Mouse (Mus musculus): ENCODE results near the gene Nptx1.

DNA sequence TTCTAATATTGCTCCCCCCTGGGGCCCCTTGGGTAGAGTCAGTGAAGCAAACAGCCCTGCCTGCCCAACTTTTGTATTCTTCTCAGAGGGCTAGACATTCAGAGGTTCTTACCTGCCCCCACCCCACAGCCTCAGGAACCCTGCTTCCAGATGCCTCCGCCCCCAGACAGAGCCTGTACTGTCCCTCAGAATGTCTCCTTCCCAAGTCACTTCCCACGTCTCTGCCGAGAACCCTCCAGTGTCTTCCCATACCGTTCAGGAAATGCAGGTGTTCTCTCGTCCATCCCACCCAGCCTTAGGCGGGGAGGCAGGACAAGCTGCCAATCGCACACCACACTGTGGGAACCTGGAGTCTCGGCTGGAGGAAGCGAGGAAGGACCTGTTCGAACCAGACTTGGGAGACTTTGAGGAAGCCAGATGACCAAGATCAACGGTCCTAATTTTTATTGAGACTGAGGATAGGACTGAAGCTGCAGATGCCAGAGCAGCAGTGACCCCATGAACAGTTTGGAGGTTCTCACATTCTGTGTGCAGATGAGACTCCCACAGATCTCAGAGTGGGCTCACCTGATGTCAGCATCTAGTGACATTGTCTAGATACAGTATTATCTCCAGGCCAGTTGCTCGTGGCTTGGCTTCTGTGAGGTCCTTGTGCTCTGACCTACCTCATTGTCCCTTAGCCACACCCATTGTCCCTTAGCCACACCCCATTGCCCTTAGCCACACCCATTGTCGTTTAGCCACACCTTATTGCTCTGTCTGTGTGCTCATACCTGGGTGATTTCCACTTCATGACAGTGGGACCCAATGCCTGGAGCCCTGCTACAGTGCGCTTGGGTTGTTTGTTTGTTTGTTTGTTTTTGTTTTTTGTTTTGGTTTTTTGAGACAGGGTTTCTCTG lies 21.2 kb downstream of the Nptx1 start:
- TF ChIP-seq CTCF (IDR thresholded peaks at IDR 0.05; ENCODE audit: low read depth, low read length) (no peak), TAL1 (conservative IDR thresholded peaks at IDR 0.05; ENCODE audit: low read depth, low read length) (no peak), GATA1 (IDR thresholded peaks at IDR 0.05; ENCODE audit: borderline replicate concordance, low read length) (no peak)
